Mouse (Mus musculus): ENCODE measurements around the gene Rgs6. TPM values are rescaled to one million over a fixed set of nuclear protein-coding genes. Genes with fewer than 3 reads are reported as not detected.
A peak's percentile ranks its signal among the peaks of the same experiment; 100 is the strongest.

Gene Rgs6
- total RNA-seq, 2 experiments from 2014 or later: 13.7 to 15.8 TPM

DNA sequence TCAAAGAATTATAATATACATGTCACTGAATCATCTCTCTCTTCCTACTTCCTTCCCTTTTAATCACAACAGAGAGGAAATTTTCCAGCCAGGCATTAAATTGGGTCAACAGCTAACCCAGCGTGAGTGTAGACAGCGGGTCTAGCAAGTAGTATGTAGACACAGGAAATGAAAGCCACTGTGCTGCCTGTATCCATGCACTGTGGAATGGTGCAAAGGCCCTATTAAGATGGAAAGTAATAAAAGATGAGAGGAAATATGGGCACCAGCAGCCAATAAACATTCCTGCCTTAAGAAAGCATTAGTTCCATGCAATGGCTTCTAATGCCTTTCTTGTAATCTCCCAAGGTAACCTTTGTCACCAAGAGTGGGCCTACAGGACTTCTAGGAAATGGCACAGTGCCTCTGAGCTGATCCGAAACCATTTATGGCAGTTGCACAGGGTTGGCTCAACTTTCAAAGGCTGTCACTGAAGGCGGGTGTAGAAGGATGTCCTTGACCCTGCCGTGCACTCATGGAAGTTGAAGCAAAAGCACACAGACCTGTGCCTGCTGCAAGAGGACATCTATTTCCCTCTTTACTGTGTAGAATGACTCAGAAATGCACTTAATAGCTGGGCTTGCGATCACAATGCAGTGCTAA is 347.1 kb downstream of the Rgs6 start:
- intact Hi-C loops (cut with DNase I): loop anchor here (10.0 kb wide), 1 partner anchor 90 kb away; no protein-coding TSS in a partner anchor
- peak in 1 of 2 experiments; percentile 43 for DNase-seq

GRCm38 (mm10) chr12:82935767-82936166 is 347.7 kb downstream of the Rgs6 start:
- intact Hi-C loops (cut with DNase I): loop anchor here (10.0 kb wide), 1 partner anchor 91 kb away; no protein-coding TSS in a partner anchor

GRCm38 (mm10) chr12:82940461-82940860 is 352.4 kb downstream of the Rgs6 start:
- intact Hi-C loops (cut with DNase I): loop anchor here (10.0 kb wide), 1 partner anchor 326 kb away; no protein-coding TSS in a partner anchor
- DNase-seq: no peak

More at GRCm38 (mm10) chr12:82935767-82936166, 347.7 kb downstream of the Rgs6 start:
- DNase-seq: no peak

DNA sequence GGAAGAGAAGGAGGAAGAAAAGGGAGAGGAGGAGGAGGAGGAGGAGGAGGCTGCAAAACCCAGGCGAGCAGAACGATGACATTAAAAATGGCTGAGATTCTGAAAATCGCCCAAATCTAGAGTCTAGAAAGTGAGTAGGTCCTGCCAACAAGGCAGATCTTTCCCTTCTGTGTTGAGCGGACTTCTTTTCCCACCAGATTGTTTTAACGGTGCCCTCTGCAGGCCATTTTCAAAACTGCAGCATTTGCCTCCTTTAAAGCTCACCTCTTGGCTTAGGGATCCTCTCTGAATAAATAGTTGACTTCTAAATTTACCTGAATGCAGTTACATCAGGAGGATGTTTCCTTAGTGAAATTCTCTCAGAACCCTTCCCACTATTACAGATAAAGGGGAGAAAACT is 358.4 kb downstream of the Rgs6 start:
- intact Hi-C loops (cut with DNase I): loop anchor here (1.0 to 10.0 kb wide), 4 partner anchors 71 to 449 kb away; no protein-coding TSS in a partner anchor

DNA sequence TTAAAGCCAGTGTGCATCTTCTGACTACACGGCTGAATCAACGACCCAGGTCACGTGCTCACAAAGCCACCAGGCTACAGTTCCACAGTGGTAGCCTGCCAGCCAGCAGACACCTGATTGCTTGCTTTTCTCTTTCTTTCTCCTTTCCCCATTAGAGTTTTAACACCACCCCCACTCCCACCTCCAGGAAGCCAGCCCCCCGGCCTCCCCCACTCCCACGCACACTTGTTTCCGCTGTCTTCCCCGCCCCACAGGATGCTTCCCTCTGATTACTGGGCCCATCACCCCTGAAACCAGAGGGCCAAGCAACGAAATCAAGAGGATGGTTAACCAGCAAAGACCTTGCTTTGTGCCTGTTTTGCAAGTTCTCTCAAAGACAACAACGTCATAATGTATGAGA is 373.0 kb downstream of the Rgs6 start:
- no peak for DNase-seq
- intact Hi-C loops (cut with DNase I): loop anchor here (5.0 kb wide), 1 partner anchor 51 kb away; no protein-coding TSS in a partner anchor

More for the DNA sequence above, 358.4 kb downstream of the Rgs6 start:
- peak; percentile 83 to 89 for DNase-seq

GRCm38 (mm10) chr12:82961852-82962251 is 373.8 kb downstream of the Rgs6 start:
- peak in 1 of 2 experiments; percentile 31 for DNase-seq
- intact Hi-C loops (cut with DNase I): loop anchor here (5.0 kb wide), 1 partner anchor 50 kb away; no protein-coding TSS in a partner anchor

GRCm38 (mm10) chr12:82970521-82971105 is 382.5 kb downstream of the Rgs6 start:
- intact Hi-C loops (cut with DNase I): no loop called here
- DNase-seq: no peak

DNA sequence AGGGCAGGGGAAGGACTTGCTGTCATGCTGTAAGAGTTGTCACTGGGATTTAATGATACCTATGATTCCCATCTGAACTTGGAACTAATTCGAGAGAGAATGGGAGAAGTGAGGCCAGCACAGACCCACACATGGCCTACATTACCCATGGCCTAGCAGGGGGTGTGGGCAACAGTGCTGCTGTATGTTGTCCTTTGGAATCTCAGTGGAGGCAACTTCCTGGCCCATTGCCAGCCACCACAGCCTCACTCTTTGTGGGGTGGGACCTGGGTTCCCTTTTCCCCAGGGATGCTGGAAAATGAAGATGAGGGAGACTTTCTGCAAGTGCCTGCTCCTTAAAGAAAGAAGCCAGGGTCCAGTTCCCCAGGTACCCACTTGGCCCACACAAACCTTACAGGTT is 383.1 kb downstream of the Rgs6 start:
- DNase-seq: no peak
- intact Hi-C loops (cut with DNase I): no loop called here

DNA sequence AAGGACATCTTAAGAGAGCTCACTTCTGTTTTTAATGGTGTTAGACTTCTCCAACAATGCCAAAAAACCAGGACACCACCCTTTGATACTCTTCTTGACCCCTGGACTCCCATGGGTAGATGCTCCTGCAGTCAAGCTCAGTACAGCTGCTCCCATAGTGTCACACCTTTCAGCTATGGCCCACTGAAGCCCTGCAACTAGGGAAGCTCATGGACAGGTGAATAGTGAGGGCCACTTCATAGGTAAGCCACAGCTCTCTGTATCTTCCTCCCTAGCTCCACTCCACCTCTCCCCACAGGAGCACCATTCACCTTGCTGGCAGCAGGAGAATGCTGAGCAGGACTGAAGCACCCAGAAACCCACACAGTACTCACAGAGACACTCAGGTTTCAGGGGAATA is 384.6 kb downstream of the Rgs6 start:
- no peak for DNase-seq
- intact Hi-C loops (cut with DNase I): no loop called here

- no peak for DNase-seq
- intact Hi-C loops (cut with DNase I): no loop called here
These were observed 385.7 kb downstream of the Rgs6 start for GRCm38 (mm10) chr12:82973771-82974170.

DNA sequence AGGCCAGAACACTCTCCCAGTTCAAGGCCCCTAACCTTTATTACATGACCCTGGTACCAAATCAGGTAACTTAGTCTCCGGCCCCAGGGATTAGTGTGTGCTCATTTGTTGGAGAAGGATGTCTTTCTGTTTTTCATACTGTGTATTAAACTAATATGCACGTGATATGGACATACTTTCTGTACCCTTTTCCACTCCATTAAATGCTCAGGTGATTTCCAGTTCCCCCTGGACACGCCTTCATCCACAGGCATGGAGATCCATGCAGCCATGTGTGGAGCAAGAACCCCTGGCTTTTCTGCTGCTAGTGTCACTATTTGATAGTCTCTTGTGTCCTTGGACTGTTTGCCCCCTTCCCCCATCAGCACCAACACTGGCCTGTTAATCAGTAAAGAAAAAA is 390.2 kb downstream of the Rgs6 start:
- no peak for DNase-seq
- intact Hi-C loops (cut with DNase I): no loop called here

DNA sequence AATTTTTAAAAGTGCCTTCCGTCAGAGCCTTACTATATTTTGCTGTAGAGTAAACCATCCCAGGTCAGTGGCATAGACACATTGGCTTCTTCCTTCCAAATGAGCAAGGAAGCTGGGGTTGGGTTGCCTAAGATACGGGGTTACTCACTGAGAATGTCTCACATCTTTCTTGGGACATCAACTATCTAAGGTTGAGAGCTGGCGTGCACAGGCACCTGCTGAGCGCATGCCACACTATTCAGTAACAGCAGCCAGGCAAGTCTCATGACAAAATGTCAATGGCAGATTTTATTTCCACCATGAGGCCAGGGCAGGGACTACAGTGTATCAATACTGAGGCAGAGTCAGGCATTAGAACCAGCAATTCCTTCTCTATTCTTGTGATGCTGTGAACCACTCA is 394.6 kb downstream of the Rgs6 start:
- DNase-seq: no peak
- intact Hi-C loops (cut with DNase I): no loop called here

GRCm38 (mm10) chr12:82985300-82985699 is 397.2 kb downstream of the Rgs6 start:
- intact Hi-C loops (cut with DNase I): no loop called here

GRCm38 (mm10) chr12:82987661-82988060 is 399.6 kb downstream of the Rgs6 start:
- intact Hi-C loops (cut with DNase I): no loop called here
- DNase-seq: peak in 1 of 2 experiments; percentile 20

More at GRCm38 (mm10) chr12:82985300-82985699, 397.2 kb downstream of the Rgs6 start:
- DNase-seq: no peak

DNA sequence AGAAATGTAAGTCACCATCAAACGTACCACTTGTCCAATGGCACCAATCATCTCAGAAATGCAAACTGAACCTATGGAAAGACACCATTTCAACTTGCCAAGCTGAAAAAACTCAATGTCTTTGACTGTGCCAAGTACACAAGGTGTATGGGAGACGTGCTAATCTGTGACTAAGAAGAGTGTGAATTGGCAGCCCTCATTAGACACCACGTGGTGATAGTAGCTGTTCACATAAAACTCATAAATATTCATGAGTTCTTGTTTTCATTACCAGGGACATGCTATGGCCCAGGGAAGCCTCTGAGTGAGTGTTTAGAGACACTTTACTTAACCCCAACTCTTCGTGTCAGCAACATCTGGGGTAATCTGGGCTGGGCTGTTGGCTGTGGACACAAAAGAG is 405.8 kb downstream of the Rgs6 start:
- no peak for DNase-seq
- intact Hi-C loops (cut with DNase I): no loop called here

DNA sequence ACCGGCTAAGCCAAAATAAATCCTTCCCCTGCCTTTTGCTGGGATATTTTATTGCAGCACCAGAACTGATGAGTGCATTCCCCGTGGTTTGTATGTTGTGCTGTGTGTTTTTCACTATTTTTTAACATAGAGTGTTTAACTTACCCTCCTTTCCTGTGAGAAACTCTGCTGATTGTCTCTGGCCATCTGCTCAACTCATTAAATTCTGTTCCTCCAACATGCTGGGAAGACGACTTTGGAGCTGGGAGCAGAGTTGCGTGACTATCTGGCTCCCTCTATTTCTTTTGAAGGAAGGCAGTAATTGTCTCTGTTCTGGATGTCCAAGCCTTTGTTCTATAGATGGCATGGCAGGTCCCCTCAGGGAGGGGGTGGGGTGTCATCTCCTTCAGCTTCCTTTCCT is 408.7 kb downstream of the Rgs6 start:
- DNase-seq: no peak
- intact Hi-C loops (cut with DNase I): no loop called here

DNA sequence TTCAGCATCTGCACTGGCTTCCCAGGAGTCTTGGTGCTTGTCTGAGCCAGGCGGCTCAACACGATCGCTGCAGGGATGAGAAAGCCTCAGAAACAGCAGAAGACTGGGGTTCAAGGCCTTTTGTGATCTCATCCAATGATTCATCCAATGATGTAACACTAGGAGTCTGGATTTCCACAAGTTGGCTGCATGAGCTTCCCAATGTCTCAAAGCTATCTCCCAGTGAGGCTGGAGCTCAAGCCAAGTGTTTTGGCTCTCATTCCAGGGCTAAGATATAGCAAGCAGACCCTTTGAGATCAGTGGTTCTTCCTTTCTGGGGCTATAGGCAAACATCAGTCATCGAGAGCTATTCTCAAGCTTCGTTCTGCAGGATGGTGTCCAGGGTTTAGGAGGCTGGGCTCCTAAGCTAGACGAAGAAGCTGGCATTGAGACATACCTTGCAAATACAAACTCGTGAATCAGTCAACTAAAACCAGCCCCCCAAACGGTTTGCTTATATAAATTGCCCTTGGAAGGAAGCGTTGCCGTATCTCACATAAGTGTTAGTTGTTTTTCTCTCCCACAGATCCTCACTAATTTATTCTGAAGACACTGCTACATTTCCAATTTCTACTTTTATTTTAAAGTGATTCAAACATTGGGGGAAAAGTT is 410.7 kb downstream of the Rgs6 start:
- intact Hi-C loops (cut with DNase I): no loop called here
- peak; percentile 38 to 54 for DNase-seq

DNA sequence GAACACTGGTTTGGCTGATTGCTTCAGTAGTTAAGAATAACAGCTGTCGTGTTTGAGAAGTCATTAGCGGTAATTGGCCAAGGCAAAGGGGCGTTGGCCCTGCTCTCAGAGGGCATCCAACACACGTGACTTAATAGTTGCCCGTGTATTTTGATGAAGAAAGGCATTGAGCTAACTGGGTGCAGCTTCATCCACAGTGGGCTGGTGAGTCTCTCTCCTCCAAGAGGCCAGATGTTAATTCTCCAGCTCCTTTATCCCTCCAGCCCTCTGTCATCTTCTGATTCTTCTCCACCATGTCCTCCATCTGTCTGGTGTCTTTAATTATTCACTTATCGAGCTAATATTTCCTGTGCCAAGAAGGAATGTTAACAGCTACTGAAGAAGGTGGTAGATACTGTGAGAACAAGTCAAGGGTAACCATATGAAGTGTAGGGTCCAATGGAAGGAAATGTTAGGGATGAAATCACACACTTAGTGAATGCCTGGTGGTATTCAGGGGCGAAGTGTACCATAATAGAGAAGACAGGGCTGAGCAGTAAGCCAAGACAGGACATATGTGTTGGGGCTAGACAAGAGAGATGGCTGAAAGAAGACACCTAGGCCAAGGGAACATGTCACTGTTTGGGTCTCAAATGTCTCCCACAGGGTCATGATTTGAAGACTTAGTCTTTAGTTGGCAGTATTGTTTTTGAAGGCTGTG is 411.4 kb downstream of the Rgs6 start:
- intact Hi-C loops (cut with DNase I): no loop called here
- peak; percentile 39 to 49 for DNase-seq

- intact Hi-C loops (cut with DNase I): no loop called here
- DNase-seq: peak; percentile 29 to 42
These were observed 412.0 kb downstream of the Rgs6 start for GRCm38 (mm10) chr12:83000033-83000570.

- no peak for DNase-seq
- intact Hi-C loops (cut with DNase I): no loop called here
These were observed 412.9 kb downstream of the Rgs6 start for GRCm38 (mm10) chr12:83000957-83001356.

Data from heart, postnatal 14 days (tissue).